Mouse (Mus musculus): Measurements from ENCODE around the gene Cdc25b. TPM values are rescaled to one million over a fixed set of nuclear protein-coding genes. Genes with fewer than 3 reads are reported as not detected.

The Cdc25b gene
- total RNA-seq, 2 experiments from 2014 or later: 17.0 to 17.2 TPM

DNA sequence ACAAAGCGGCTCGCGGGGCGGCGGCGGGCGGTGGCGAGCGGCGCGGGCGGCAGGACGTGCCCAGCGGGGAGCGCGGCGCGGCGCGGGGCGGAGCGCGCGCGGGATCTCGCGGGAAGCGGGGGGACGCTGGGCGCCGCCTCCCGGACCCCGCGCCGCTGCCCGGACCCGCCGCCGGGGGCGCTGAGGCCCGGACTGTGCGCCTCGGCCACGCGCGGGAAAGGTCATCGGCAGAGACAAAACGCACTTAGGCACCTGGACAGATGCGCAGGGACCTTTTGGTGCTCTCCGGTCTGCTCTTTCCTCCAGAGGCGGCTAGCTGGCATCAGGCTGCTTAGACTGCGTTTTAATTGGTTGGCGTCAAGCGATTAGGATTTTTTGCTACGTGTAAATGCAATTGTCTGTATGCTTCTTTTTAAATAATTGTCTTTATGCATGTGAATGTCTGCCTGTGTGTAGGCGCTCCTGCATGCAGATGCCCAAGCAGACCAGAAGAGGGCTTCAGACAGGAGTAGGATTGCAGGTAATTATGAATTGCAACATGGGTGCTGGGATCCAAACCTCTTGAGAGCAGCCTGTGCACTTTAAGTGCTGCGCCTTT lies 6.7 kb upstream of the Cdc25b start, which contains the start of gene Cenpb:
Gene Cenpb (minus strand): TSS at position 78 of the 598 bp plus-strand sequence.
- peak; percentile 76 to 92 for DNase-seq (ENCODE audit: extremely low spot score in 1 of 2, low spot score in 2 of 2)
- intact Hi-C loops (cut with DNase I): loop anchor here (5.0 kb wide), 1 partner anchor 82 kb away; the partner anchor contains the start of gene Pank2

DNA sequence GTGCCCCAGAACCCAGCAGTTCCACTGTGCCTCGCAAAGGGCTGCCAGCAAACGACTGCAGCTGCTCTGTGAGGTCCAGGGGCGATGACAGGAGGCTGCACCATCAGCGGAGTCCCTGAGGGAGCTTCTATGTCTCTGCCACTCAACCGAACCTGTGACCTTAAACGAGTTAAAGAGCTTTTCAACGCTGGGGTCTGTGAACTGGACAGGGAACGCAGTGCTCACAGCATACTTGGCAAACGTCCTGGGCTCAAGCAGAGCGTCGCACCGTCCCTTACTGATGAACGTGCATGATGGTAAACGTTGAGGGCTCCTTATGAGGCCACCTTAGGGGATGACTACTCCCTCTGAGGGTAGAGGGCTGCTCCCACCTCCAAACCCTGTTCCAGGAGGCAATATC lies 406 bp upstream of the Cdc25b start:
- intact Hi-C loops (cut with DNase I): no loop called here
- no peak for DNase-seq (ENCODE audit: extremely low spot score in 1 of 2, low spot score in 2 of 2)

DNA sequence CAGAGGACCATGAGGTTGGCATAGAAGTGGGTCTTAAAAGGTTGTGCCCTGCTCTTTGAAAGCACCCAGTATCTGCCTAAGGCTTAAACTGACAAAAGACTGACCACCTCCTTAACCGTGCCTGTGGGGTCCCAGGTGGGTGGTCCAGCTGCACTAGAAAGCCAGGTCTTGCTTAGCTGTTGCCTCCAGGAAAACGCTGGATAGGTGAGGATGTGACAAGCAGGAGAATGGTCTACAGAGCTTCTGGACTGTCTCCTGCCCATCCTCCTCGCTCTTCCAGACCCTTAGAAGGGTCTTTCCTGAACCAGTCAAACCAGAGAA lies 813 bp downstream of the Cdc25b start:
- intact Hi-C loops (cut with DNase I): no loop called here

DNA sequence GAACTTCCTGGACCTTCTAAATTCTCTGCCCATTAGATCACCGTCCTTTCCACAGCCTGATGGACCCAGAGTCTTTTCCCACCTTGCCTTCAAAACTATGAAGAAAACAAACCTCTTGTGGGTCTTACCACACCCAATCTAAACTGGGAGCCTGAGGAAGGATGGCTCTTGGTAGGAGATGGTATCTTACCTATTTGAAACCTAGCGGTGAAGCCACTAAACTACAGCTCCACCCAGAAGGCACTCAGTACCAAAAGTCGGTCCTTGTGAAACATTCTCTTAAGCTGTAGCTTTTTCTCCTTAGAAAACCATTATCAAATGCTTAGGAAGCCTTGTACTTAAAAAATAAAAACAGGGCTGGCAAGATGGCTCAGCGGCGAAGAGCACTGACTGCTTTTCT lies 1.6 kb downstream of the Cdc25b start:
- DNase-seq (ENCODE audit: extremely low spot score in 1 of 2, low spot score in 2 of 2): no peak
- intact Hi-C loops (cut with DNase I): no loop called here

More for the DNA sequence above, 813 bp downstream of the Cdc25b start:
- DNase-seq (ENCODE audit: extremely low spot score in 1 of 2, low spot score in 2 of 2): no peak

DNA sequence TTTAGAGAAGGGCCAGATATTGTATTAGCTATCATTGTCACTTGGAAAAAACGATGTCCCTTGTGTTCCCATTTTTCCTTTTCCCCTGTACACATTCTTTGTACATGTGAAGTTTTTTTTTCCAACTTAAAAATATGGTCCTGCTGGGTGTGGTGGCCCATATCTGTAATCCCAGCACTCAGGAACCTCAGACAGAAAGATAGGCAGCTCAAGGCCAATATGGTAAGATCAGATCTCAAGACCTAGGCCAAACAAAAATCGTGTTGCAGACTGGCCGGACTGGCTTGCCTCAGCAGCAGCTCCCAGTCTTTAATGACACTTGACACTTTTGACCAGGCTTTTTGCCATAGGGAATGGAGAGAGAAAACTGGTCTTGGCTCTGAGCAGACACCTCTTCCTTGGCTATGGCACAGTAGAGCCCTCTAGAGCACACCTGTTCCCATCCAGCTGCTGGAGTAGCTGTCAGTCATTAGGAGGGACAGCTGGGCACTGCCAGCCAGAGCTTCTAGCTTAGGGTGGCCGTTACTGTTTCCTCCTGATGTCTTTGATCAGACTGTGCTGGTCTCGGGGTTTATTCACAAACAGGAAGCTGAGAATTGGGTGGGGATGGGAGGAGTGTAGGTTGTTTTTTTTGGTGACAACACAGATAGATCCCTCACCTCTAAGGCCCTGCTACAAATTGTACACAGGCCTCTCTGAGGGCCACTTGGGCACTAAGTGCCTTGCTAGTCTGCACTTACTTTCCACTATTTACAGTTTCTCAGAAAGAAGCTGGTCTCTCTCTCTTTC lies 3.0 kb downstream of the Cdc25b start:
- intact Hi-C loops (cut with DNase I): no loop called here

DNA sequence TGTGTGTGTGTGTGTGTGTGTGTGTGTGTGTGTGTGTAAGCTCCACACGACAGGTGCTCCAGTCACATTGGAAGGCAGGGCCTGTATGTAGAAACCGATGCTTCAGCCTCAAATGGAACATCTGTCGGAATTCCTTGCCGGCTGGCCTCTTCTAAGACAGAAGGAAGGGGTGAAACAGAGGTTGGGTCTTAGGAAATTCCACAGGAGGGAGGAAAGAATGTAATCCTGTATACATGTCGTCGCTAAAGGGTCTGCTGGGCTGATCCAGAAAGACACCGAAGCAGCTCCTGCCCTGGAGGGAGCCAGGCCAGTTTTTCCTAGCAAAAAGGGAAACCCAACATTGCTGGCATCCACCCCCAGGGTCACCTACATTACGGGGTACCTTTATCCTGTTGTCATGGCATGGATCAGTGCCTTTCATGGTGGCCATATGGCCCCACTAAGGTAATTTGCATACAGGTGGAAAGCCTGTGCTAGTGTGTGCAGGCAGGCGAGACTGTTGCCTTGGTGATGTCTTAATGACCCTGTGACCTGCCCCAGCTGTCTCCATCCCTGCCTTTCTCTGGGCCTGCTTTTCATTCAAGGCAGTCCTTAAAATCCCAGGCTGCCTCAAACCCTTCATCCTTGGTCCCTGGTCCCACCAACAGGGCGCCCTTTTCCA lies 3.7 kb downstream of the Cdc25b start:
- DNase-seq (ENCODE audit: extremely low spot score in 1 of 2, low spot score in 2 of 2): no peak
- intact Hi-C loops (cut with DNase I): no loop called here

More for the DNA sequence above, 3.0 kb downstream of the Cdc25b start:
- DNase-seq (ENCODE audit: extremely low spot score in 1 of 2, low spot score in 2 of 2): no peak

DNA sequence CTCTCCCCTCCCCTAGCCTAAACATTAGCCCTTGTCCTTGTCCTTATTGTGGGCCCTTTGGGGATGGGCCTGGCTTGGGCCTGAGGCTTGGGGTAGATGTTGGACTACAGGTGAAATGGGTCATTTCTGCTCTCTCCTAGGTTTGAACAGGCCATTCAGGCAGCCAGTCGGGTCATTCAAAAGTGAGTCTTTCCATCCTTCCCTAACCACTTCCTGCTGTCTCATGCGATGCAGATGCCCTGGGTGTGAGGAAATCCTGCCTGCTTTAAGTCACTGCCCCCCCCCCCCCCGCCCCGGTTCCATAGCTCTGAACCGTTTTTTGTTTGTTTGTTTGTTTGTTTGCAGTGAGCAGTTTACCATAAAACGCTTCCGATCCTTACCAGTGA lies 4.2 kb downstream of the Cdc25b start:
- no peak for DNase-seq (ENCODE audit: extremely low spot score in 1 of 2, low spot score in 2 of 2)
- intact Hi-C loops (cut with DNase I): no loop called here

DNA sequence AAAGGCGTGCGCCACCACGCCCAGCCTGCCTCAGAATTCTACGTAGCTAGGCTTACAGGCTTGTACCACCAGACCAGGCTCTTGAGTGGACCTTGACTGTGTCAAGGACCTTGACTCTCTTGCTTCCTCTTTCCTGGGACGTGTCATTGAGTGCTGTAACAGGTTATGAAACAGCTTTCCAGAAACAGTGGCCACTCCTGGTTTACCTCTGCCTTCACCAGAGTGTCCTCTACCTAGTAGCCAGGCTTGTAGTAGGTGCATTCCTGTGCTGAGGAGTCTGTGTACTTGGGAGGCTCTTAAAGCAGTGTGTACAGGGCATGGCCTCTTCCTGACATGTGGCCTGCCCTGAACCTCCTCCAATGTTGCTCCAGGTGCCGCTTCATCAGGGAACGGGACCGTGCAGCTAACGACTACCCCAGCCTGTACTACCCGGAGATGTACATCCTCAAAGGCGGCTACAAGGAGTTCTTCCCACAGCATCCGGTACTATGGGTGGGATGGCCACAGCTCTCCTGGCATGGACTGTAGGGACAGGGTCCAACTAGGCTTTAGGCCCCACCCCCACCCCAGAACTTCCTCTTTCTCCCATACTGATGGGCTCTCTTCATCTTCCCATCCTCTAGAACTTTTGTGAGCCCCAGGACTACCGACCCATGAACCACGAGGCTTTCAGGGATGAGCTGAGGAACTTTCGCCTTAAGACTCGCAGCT lies 10.0 kb downstream of the Cdc25b start:
- intact Hi-C loops (cut with DNase I): no loop called here
- no peak for DNase-seq (ENCODE audit: extremely low spot score in 1 of 2, low spot score in 2 of 2)

DNA sequence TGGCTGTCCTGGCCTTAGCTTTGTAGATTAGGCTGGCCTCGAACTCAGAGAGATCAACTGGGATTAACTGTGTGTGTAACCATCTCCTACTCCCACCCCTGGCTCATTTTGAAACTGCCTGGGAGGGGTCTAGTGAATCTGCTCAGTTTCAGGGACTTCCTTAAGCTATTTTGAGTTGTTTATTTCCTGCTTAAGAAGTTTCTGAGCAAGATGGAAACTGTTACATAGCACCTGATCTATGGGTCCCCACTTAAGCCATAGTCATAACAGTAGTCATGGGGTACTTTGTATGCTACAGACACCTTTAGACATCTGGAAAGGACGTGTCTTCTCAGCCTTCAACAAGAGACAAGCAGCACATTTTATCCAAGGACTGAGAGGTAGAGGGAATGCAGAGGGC lies 14.0 kb downstream of the Cdc25b start:
- intact Hi-C loops (cut with DNase I): no loop called here
- no peak for DNase-seq (ENCODE audit: extremely low spot score in 1 of 2, low spot score in 2 of 2)

DNA sequence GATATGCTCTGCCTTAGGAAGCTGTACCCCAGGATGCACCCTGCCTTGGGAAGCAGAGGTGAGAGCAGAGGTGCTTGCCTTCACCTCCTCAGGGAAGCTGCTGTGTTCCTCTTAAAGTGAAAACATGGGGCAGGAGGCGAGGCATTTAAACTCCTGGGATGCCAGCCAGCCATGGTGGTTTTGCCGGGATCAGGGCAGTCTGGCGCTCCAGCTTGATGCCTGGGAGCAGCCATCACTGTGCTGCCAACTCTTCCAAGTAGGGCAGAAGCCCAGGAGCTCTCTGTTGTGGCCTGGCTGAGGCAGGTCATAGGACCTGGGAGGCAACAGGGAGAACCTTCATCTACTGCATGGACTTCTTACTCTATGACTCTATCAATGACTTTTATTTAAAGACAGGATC lies 14.5 kb downstream of the Cdc25b start:
- intact Hi-C loops (cut with DNase I): no loop called here
- no peak for DNase-seq (ENCODE audit: extremely low spot score in 1 of 2, low spot score in 2 of 2)

DNA sequence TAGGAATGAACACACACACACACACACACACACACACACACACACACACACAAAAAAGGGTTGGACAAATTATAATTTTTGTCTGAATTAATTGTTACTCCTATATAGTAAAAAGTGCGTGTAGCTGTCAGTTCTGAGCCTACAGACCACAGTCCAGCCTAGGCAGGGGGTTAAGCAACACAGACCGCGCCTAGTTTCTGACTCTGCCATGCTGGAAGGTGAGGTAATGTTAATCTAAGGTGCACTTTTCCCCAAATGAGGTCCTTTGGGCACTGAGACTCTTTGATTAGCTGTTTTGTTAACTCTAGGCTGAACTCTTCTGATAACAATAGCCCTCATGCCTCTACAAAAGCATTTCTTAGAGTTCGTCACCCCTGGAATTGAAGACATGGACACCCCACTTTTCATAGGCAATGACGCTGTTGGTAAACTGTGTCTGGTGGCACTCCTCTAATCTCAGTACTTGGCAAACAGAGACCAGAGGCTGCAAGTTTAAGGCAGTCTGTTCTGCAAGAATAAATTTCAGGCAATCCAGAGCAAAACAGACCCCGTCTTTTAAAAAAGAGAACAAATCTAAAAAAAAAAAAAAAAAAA lies 17.2 kb downstream of the Cdc25b start:
- intact Hi-C loops (cut with DNase I): no loop called here
- DNase-seq (ENCODE audit: extremely low spot score in 1 of 2, low spot score in 2 of 2): no peak

DNA sequence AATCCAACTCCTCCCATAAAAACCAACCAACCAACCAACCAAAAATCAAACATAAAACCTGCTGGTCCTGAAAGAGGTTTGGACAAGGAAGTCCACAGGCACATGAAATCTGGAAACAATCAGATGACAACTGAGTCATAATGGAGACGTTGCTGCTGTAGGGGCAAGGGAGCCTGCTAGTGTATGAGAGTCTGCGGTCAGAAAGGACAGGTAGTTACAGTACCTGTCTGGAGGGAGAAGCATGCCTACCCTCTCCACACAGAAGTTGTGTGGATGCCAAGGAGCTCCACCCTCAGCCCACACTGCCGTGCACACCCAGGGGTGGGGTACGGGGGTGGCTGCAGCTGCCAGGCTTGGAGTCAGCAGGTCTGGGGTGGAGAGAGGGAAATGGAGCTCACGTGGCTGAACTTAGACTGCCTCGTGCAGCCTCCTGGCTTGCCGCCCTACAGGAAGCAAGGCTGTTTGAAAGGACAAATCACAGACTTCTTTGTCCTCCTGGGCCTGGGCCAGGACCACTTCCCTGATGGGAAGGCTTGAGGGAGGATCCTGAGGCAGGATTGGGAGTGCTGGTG lies 17.7 kb downstream of the Cdc25b start:
- intact Hi-C loops (cut with DNase I): no loop called here
- DNase-seq (ENCODE audit: extremely low spot score in 1 of 2, low spot score in 2 of 2): peak; percentile 54 to 95

DNA sequence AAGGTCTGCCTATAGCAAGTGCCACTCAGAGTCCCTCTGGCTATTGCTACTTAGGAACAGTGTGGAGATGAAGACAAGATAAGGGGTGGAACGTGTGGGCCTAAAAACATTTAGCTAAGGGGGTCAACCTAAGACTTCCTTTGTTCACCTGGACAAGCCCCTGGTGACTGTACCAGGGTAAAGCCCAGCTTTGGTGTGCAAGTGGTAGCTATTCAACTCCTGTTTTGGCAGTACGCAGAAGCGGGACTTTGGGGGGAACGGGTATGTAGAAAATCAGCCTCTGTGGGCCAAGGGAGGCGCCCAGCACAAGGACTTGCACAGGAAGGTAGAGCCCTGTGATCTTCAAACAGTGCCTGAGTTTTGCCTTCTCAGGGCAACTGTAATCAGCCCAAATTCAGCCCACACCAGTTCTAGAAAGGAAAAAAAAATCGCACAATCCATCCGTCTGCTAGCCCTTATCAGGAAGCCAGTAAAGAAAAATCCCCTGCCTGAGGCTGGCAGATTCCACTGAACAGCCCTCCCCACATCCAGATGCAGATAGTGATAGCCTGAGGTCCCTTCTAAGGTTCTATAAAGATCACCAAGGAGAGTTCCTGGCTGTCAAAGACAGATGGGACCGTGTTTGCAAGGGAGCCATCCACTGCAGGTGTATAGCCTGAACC lies 18.9 kb downstream of the Cdc25b start:
- intact Hi-C loops (cut with DNase I): no loop called here
- DNase-seq (ENCODE audit: extremely low spot score in 1 of 2, low spot score in 2 of 2): no peak

DNA sequence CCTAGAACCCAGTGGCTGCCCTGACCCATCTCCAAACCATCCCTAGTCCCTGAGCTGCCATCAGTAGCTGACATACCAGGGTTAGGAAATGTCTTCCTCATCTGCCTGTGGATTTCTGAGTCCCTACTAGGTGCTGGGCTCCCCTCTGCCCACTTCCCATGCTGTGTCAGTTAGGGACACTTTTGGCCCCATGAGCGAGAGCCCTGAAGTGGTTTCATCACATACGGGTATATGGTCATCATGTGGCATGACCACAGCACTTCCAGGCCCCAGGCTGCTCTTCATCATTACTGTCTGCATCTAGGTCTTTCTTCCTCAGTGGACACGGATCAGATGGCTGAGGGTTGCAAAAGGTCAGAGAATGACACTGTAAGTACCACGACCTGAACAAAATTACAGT lies 20.0 kb downstream of the Cdc25b start, which contains the start of gene Ap5s1:
Gene Ap5s1 (plus strand): TSS at position 301 of the 400 bp plus-strand sequence.
- no peak for DNase-seq (ENCODE audit: extremely low spot score in 1 of 2, low spot score in 2 of 2)
- intact Hi-C loops (cut with DNase I): no loop called here

DNA sequence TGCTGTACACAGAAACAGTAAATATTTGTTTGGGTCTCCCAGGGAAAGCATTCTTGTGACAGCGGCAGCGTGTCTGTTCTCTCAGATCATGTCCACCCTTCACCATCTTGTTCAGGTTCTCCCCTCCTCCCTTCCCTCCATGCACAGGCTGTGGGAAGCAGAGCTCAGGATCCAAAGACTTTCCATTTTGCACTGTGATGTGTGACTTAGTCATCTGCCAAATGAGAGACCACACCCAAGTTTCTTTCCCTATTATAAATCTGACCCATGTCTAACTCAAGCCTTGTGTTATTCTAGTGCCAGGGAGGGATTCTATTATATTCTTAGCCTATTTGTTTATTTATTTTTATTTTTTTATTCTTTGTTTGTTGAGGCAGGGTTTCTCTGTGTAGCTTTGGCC lies 21.6 kb downstream of the Cdc25b start:
- no peak for DNase-seq (ENCODE audit: extremely low spot score in 1 of 2, low spot score in 2 of 2)
- intact Hi-C loops (cut with DNase I): no loop called here

DNA sequence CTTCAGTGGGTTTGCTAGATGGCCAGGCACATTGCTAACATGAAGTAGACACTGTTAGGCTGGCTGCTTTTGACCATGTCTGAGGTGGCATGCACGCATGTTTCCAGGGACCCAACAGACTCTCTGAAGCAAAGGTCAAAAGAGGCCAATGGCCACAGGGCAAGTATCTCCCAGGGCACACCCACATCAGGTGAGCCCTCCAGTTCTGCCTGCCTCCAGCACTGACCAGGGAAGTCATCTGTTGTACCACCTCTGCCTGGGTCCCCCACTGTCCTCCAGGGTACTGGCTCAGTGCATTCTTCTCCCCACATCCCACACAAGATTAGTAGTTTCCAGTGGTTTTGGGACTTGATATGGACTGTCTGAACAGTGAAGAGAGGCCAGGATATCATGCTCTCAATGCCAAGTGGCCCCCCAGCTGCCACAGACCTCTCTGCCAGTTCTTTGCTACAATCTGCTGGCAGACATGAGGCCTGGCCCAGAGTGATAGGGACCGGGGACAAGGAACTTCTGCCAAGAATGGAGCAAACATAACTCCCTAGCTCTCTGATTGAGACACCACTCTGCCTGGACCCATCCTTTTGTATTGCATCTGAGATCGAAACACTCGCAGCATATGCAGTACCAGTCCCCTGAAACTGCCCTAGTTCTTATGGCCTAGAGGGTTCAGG lies 22.5 kb downstream of the Cdc25b start:
- intact Hi-C loops (cut with DNase I): no loop called here
- no peak for DNase-seq (ENCODE audit: extremely low spot score in 1 of 2, low spot score in 2 of 2)

DNA sequence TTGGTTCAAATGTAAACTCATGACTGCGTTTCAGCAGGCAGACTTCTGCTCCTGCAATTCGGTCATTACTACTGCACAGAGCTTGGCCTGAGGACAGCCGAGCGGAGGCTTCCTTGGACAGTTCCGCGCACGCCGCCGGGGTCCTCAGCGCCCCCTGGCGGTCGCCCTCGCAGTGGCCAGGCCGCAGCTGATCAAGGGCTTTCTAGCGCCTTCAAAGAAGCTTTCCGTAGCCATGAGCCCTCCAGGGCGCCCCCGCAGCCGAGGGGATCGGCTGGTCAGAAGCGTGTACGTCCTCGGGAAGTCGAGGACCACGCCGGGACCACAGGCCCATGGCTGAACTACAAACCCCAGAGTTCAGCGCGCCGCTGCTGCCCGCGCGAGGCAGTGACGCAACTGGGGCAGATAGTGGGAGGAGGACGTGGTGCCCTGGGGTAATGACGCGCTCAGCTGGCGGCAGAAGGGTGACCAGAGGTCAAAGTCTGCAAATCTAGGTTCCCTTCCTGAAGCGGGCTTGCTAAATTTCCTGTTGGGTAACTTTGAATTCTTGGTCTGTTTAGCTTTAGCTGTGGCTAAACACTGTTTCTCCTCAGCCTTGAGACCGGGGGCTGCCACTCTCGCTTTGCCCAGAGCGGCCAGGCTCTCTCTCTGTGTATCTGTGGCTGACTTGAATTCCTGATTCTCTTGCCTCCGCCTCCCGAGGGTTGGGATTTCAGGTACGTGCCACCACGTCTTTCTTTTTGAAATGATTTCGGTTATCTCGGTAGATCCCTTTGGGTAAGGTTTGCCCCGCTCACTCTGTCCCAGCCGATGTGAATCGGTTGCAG lies 23.4 kb downstream of the Cdc25b start:
- DNase-seq (ENCODE audit: extremely low spot score in 1 of 2, low spot score in 2 of 2): peak; percentile 95 to 97
- intact Hi-C loops (cut with DNase I): no loop called here
